ENCODE assay signal across 8 mouse cellular contexts in genomic region chr2:35460378-35460880, GRCm38 (mm10). TPM values are rescaled to one million over a fixed set of nuclear protein-coding genes. Genes with fewer than 3 reads are reported as not detected.
DNase-seq lines count a peak whose midpoint lies in the region; ATAC-seq lines count a peak whose summit lies in the region.

No protein-coding gene starts in this region.

- WGBS in heart, embryonic 12.5 days, result 14% methylated on average over 6 of the region's 6 CpGs
- 21% methylated on average over 6 of the region's 6 CpGs for WGBS in hindbrain, embryonic 14.5 days
- WGBS in midbrain, embryonic 11.5 days, result 20% methylated on average over 6 of the region's 6 CpGs

- H3K4me1 ChIP-seq in heart, embryonic 12.5 days (replicated peaks), result peaks cover 43% of the 10 kb centered on the region
- H3K4me1 ChIP-seq in hindbrain, embryonic 14.5 days (replicated peaks; ENCODE audit: control insufficient read depth, insufficient read depth, low read length), result peaks cover 10% of the 10 kb centered on the region; the same call in 1 of the 2 replicates
- H3K4me1 ChIP-seq in midbrain, embryonic 11.5 days (ENCODE audit: control insufficient read depth, insufficient read depth, low read length), result peaks cover 5% of the 10 kb centered on the region

- ATAC-seq in heart, embryonic 12.5 days (ENCODE audit: insufficient number of reproducible peaks, low FRiP score), result no peak
- no peak for ATAC-seq in hindbrain, embryonic 14.5 days (ENCODE audit: low FRiP score)
- no peak for ATAC-seq in midbrain, embryonic 11.5 days (ENCODE audit: low FRiP score)

- peak overlapping the region; percentile 72 for H3K4me3 ChIP-seq in heart, embryonic 12.5 days
- peak overlapping the region; percentile 55 for H3K4me3 ChIP-seq in hindbrain, embryonic 14.5 days (replicated peaks; ENCODE audit: low read length)
- H3K4me3 ChIP-seq in midbrain, embryonic 11.5 days (ENCODE audit: low read depth, low read length), result no peak overlapping the region; the same call in 1 of the 2 replicates

- no peak for DNase-seq in heart, postnatal 14 days
- peak; percentile 32 for DNase-seq in ZHBTc4 (ENCODE audit: low read depth, low spot score)
- no peak for DNase-seq in hindbrain, embryonic 14.5 days (ENCODE audit: low spot score)
- peak; percentile 84 for DNase-seq in midbrain, embryonic 11.5 days (ENCODE audit: low spot score, missing footprints)
- DNase-seq in thymus, postnatal 10 days (ENCODE audit: low spot score in 2 of 2), result no peak
- no peak for DNase-seq in spleen, postnatal 36 days (ENCODE audit: low spot score in 2 of 2)
- DNase-seq in adrenal gland, adult 18-20 months (ENCODE audit: low spot score in 2 of 2), result no peak

- peak overlapping the region; percentile 89 for H3K27ac ChIP-seq in heart, embryonic 12.5 days (ENCODE audit: poor library complexity, severe bottlenecking)
- H3K27ac ChIP-seq in hindbrain, embryonic 14.5 days, result no peak overlapping the region
- no peak overlapping the region for H3K27ac ChIP-seq in midbrain, embryonic 11.5 days (ENCODE audit: low read depth, low read length)

- H3K4me2 ChIP-seq in heart, embryonic 12.5 days, result peak overlapping the region; percentile 98
- peak overlapping the region; percentile 96 for H3K4me2 ChIP-seq in hindbrain, embryonic 14.5 days (replicated peaks)
- no peak overlapping the region for H3K4me2 ChIP-seq in midbrain, embryonic 11.5 days

- H3K36me3 ChIP-seq in heart, embryonic 12.5 days, result peaks cover 5% of the 10 kb centered on the region; the same call in 1 of the 2 replicates
- no peaks in the 10 kb centered on the region for H3K36me3 ChIP-seq in hindbrain, embryonic 14.5 days (replicated peaks; ENCODE audit: control insufficient read depth, insufficient read depth)
- H3K36me3 ChIP-seq in midbrain, embryonic 11.5 days (ENCODE audit: control insufficient read depth, insufficient read depth, low read length), result no peaks in the 10 kb centered on the region

- H3K27me3 ChIP-seq in heart, embryonic 12.5 days (replicated peaks), result no peaks in the 10 kb centered on the region
- peaks cover 21% of the 10 kb centered on the region for H3K27me3 ChIP-seq in hindbrain, embryonic 14.5 days (ENCODE audit: control insufficient read depth, insufficient read depth, low read length)
- peaks cover 10% of the 10 kb centered on the region for H3K27me3 ChIP-seq in midbrain, embryonic 11.5 days (ENCODE audit: control insufficient read depth, insufficient read depth, low read length)

- intact Hi-C loops in heart, postnatal 14 days (cut with DNase I), result loop anchor here (2.0 to 5.0 kb wide), 2 partner anchors 14 to 48 kb away; no protein-coding TSS in a partner anchor

- no peaks in the 10 kb centered on the region for H3K9me3 ChIP-seq in heart, embryonic 12.5 days (replicated peaks)
- H3K9me3 ChIP-seq in hindbrain, embryonic 14.5 days (ENCODE audit: control insufficient read depth, low read length), result no peaks in the 10 kb centered on the region
- H3K9me3 ChIP-seq in midbrain, embryonic 11.5 days (ENCODE audit: control insufficient read depth, low read length), result no peaks in the 10 kb centered on the region

- H3K9ac ChIP-seq in heart, embryonic 12.5 days, result peak overlapping the region; percentile 91
- no peak overlapping the region for H3K9ac ChIP-seq in hindbrain, embryonic 14.5 days
- no peak overlapping the region for H3K9ac ChIP-seq in midbrain, embryonic 11.5 days (ENCODE audit: low read length)

RNA-seq across cellular contexts. Expression of gene Ggta1, which starts 2.6 kb away (rescaled TPM):
- polyA plus RNA-seq in heart, embryonic 12.5 days (2016; fragmentation: Nextera tagmentation; extraction: Ambion mirVana), result 46.5 and 47.1 TPM in 2 replicates
- total RNA-seq in heart, postnatal 14 days (2021), result 10 to 100 TPM; 25.1 to 26.3 TPM
- 7.8 and 8.4 TPM in 2 replicates for polyA plus RNA-seq in hindbrain, embryonic 14.5 days (2014; fragmentation: Nextera tagmentation; extraction: Ambion mirVana)
- 6.3 TPM in 2 replicates for polyA plus RNA-seq in midbrain, embryonic 11.5 days (2014; fragmentation: Nextera tagmentation; extraction: Ambion mirVana)
- total RNA-seq in adrenal gland, adult 18-20 months (2021), result 1 to 10 TPM; 9.4 to 9.8 TPM

Comparison
In these comparisons a context has a peak if more than half of its experiments do, and no peak if none do; other contexts are left out.
1. DNase-seq: peak in ZHBTc4 (single experiment) and midbrain, embryonic 11.5 days (single experiment); none in heart, postnatal 14 days (0 of 2), hindbrain, embryonic 14.5 days (single experiment), thymus, postnatal 10 days (0 of 2), spleen, postnatal 36 days (0 of 2) and adrenal gland, adult 18-20 months (0 of 2).